Mouse (Mus musculus) cortical plate, adult 2 months (tissue): ENCODE measurements around the gene Arhgap42.

Experiments
- CTCF ChIP-seq: fragments of 200-500 bp; IDR thresholded peaks from 2 replicates; pipeline ENCODE4 v1.5.1; 2011; ENCODE audit warnings: mild to moderate bottlenecking, control low read depth, low read length; ENCODE audit not compliant: insufficient read depth; ENCODE audit errors: extremely low read depth
- POLR2A ChIP-seq: fragments of 200-500 bp; IDR thresholded peaks from 2 replicates; pipeline ENCODE4 v1.6.1; 2011; ENCODE audit warnings: mild to moderate bottlenecking, low read length, control low read depth; ENCODE audit not compliant: insufficient read depth; ENCODE audit errors: extremely low read depth

GRCm38 (mm10) chr9:9192716-9193115, 46.2 kb downstream of the Arhgap42 start:
- TF ChIP-seq CTCF = no peak
- no peak for TF ChIP-seq POLR2A
